Mouse (Mus musculus) lung, embryonic 14.5 days (tissue): ENCODE results near the gene Arid1a. TPM values are rescaled to one million over a fixed set of nuclear protein-coding genes. Genes with fewer than 3 reads are reported as not detected.
A peak's percentile ranks its signal among the peaks of the same experiment; 100 is the strongest.

Experiments used
- ATAC-seq: fragments of 200-750 bp; cut with Nextera tagmentation; 2 replicates; pipeline ENCODE4 v1.8.0; 2017; ENCODE audit warnings: mild to moderate bottlenecking, moderate TSS enrichment, moderate library complexity; ENCODE audit not compliant: insufficient read depth
- DNase-seq: peaks from one replicate; pipeline ENCODE4 v3.0.0-alpha.2; 2015
- H3K27ac ChIP-seq: fragments of 300-500 bp; sonication (generic); 2 replicates; pipeline ENCODE4 v1.5.1; 2014; ENCODE audit warnings: low read depth, mild to moderate bottlenecking, moderate library complexity
- H3K27me3 ChIP-seq: fragments of 300-500 bp; sonication (generic); 2 replicates; pipeline ENCODE4 v1.6.1; 2014; ENCODE audit warnings: low read length, control low read depth; ENCODE audit not compliant: insufficient read depth
- H3K36me3 ChIP-seq: fragments of 300-500 bp; sonication (generic); 2 replicates; pipeline ENCODE4 v1.6.1; 2014; ENCODE audit warnings: control low read depth; ENCODE audit not compliant: insufficient read depth
- H3K4me1 ChIP-seq: fragments of 300-500 bp; sonication (generic); 2 replicates; pipeline ENCODE4 v1.6.1; 2014; ENCODE audit warnings: antibody characterized with exemption, control low read depth; ENCODE audit not compliant: insufficient read depth
- H3K4me2 ChIP-seq: fragments of 300-500 bp; sonication (generic); 2 replicates; pipeline ENCODE4 v1.6.1; 2014; ENCODE audit warnings: mild to moderate bottlenecking
- H3K4me3 ChIP-seq: fragments of 300-500 bp; sonication (generic); 2 replicates; pipeline ENCODE4 v1.5.1; 2014; ENCODE audit warnings: low read depth, low read length
- H3K9ac ChIP-seq: fragments of 300-500 bp; sonication (generic); 2 replicates; pipeline ENCODE4 v1.6.1; 2014
- H3K9me3 ChIP-seq: fragments of 300-500 bp; sonication (generic); 2 replicates; pipeline ENCODE4 v1.6.1; 2016; ENCODE audit warnings: low read depth, low read length, control low read depth
- CTCF ChIP-seq: IDR thresholded peaks from 2 replicates; pipeline ENCODE4 v1.5.1; 2016; ENCODE audit warnings: antibody characterized with exemption, low read depth
- WGBS: fragments of 180-500 bp; shearing (Covaris S2); extraction: QIAGEN DNeasy Blood & Tissue Kit; methylation state at CpG from one replicate; pipeline ENCODE4 v1.1.7; 2014; 5-methylcytosine and 5-hydroxymethylcytosine counted together
- polyA plus RNA-seq: library from polyadenylated mRNA; unstranded; fragments of >200 nt; fragmentation: Nextera tagmentation; extraction: Ambion mirVana; gene quantifications from 2 replicates; pipeline ENCODE4 v1.2.1, GENCODE M21; 2014

The Arid1a gene
- polyA plus RNA-seq, 1 experiment from 2014 or later, result 44.7 TPM

GRCm38 (mm10) chr4:133729541-133730093 lies 27.0 kb downstream of the Arid1a start:
- Histone ChIP-seq H3K36me3 (peaks cover 25% of the 10 kb centered on the region; the same call in 1 of the 2 replicates), H3K9ac (peak overlapping the region; percentile 49), H3K4me1 (peaks cover 36% of the 10 kb centered on the region), H3K4me3 (peak overlapping the region; percentile 11; the same call in 1 of the 2 replicates), H3K27ac (peak overlapping the region; percentile 92), H3K27me3 (no peaks in the 10 kb centered on the region), H3K9me3 (no peaks in the 10 kb centered on the region), H3K4me2 (peak overlapping the region; percentile 56)
- 3% methylated on average over 16 of the region's 16 CpGs for WGBS
- DNase-seq, result peak; percentile 93
- peak; percentile 93 for ATAC-seq
- TF ChIP-seq CTCF, result no peak

DNA sequence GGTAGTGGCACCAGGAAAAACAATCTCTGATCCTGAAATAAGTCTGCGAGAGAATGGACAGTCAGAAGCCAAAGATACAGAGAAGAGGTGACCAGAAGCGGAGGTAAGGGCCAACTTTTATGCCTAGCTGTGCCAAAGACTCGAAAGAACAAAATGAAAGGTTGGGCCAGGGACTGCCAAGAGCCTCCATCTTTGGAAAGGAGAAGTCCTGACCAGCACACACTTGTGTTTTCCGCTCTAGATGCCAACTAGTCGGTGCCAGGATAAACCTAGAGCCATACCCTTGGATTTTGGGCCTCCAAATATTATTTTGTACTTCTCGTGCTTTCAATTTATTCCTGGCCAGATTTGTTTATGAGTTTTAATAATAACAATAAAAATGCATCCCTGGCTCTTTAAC lies 27.6 kb downstream of the Arid1a start:
- no peak for DNase-seq
- no peak overlapping the region for H3K9ac ChIP-seq
- no peak for ATAC-seq
- H3K4me3 ChIP-seq, result peak overlapping the region; percentile 11; the same call in 1 of the 2 replicates
- TF ChIP-seq CTCF, result no peak
- peaks cover 25% of the 10 kb centered on the region; the same call in 1 of the 2 replicates for H3K36me3 ChIP-seq
- no peaks in the 10 kb centered on the region for H3K9me3 ChIP-seq
- H3K4me2 ChIP-seq, result peak overlapping the region; percentile 56
- H3K27me3 ChIP-seq, result no peaks in the 10 kb centered on the region
- peaks cover 36% of the 10 kb centered on the region for H3K4me1 ChIP-seq
- peak overlapping the region; percentile 92; the same call in 1 of the 2 replicates for H3K27ac ChIP-seq
- WGBS, result 53% methylated on average over 6 of the region's 6 CpGs

DNA sequence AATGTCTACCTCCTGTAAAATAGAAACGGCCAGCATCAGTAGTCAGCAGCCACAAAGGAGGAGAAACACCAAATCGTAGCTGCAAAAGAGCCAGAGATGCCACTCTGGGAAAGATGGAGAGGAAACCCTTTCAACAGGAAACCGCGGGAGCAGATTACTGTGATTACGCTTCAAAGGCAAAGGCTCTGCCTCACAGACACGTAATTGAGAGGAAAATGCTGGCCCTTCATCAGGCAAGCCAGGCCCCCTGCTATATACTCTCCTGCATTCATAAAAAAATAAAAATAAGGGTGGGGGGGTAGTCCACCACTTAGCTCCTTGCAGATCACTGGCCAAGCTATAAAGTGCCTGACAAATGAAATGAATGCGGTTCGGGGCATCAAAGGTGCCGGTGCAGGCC lies 28.3 kb downstream of the Arid1a start:
- Histone ChIP-seq H3K27ac (peak overlapping the region; percentile 92; the same call in 1 of the 2 replicates), H3K4me2 (no peak overlapping the region)
- ATAC-seq, result no peak

DNA sequence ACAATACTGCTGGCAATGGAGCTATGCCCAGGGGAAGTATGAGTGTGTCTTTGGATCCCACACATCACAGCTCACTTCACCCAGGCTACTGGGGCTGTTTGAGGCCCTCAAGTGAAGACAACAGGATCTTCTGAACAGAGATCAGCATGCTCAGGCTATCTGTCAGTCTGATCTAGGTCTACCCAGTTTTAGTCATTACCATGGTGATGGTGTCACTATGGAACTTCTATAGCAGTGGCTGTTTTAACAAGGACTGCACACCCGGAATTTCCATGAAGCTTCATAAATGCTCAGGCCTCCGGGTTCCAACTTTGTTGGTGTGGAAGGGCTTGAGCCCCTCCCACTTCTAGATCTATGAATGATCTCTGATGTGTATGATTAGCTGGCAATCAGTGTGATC lies 30.9 kb downstream of the Arid1a start:
- DNase-seq, result no peak
- Histone ChIP-seq H3K9me3 (no peaks in the 10 kb centered on the region), H3K4me3 (no peak overlapping the region), H3K4me2 (no peak overlapping the region), H3K27me3 (no peaks in the 10 kb centered on the region), H3K27ac (no peak overlapping the region), H3K9ac (no peak overlapping the region), H3K4me1 (peaks cover 22% of the 10 kb centered on the region), H3K36me3 (peaks cover 45% of the 10 kb centered on the region)
- 72% methylated on average over 2 of the region's 2 CpGs for WGBS
- no peak for TF ChIP-seq CTCF
- no peak for ATAC-seq

More for the DNA sequence above, 28.3 kb downstream of the Arid1a start:
- TF ChIP-seq CTCF, result no peak
- Histone ChIP-seq H3K27me3 (no peaks in the 10 kb centered on the region), H3K4me3 (no peak overlapping the region), H3K9ac (no peak overlapping the region), H3K9me3 (no peaks in the 10 kb centered on the region), H3K4me1 (peaks cover 31% of the 10 kb centered on the region), H3K36me3 (peaks cover 31% of the 10 kb centered on the region; the same call in 1 of the 2 replicates)
- 33% methylated on average over 9 of the region's 9 CpGs for WGBS
- peak; percentile 30 for DNase-seq

- Histone ChIP-seq H3K9ac (no peak overlapping the region), H3K4me1 (no peaks in the 10 kb centered on the region), H3K27me3 (no peaks in the 10 kb centered on the region), H3K27ac (no peak overlapping the region), H3K9me3 (no peaks in the 10 kb centered on the region), H3K4me2 (no peak overlapping the region), H3K4me3 (no peak overlapping the region), H3K36me3 (peaks cover 91% of the 10 kb centered on the region)
- ATAC-seq (no peak), DNase-seq (no peak)
- no peak for TF ChIP-seq CTCF
- 84% methylated on average over 3 of the region's 3 CpGs for WGBS
These were observed 36.8 kb downstream of the Arid1a start for GRCm38 (mm10) chr4:133719791-133720190.

DNA sequence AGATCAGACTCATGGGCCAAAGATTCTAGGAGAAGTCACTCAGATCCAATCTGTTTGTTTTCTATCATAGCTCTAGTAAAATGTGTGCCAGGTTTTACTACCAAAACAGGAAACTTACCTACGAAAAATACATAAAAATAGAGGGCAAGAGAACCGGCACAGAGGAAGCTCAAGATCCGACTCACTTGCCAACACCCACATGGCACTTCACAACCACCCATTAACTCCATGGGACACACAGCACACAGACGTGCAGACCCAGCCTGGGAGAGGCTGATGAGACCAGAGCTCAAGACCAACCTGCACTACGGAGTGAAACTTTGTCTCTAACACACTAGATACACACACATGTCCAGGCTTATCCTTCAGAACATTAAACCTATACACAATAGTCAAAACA lies 43.8 kb downstream of the Arid1a start:
- Histone ChIP-seq H3K4me3 (no peak overlapping the region), H3K36me3 (peaks cover 85% of the 10 kb centered on the region), H3K9me3 (no peaks in the 10 kb centered on the region), H3K4me1 (0 out of 2 replicates have a peak, but pooled peaks cover 5% of the 10 kb centered on the region), H3K9ac (no peak overlapping the region), H3K27me3 (no peaks in the 10 kb centered on the region), H3K27ac (no peak overlapping the region), H3K4me2 (no peak overlapping the region)
- ATAC-seq (no peak), DNase-seq (no peak)
- WGBS, result 76% methylated on average over 5 of the region's 5 CpGs
- TF ChIP-seq CTCF, result no peak

DNA sequence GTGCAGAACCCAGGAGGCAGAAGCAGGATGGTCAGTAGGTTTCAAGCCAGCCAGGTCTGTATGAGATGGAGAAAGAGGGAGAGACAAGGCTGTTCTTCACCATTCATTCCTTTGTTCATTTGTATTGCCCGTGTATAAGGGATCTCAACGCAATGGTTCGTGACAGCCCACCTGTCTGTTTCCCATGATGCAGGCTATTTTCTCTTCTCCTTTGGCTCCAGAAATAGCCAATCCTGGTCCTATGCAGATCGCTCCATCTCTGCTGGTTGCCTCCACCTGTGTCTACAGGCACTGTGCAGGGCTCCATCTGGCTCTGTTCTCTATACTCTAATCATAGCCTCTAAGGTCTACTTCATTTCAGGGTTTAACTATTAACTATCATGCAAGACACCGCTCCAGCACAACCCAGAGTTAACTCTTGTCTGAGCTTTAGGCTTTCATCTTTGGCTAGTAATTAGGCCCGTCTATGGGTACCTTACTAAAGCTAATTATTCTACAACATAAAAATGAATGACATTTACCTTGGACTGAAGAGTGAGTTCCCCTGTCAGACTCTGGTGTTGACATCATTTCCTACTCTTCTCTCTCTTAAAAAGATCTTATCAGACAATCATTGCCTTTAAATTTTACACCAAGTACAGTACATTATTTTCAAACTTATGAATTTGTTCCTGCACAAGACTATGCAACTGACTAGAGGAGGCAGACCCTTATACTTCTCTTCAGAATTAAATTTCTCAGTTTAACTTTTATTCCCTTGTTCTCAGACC lies 45.1 kb downstream of the Arid1a start:
- no peak overlapping the region for H3K4me3 ChIP-seq
- 0 out of 2 replicates have a peak, but pooled peaks cover 11% of the 10 kb centered on the region for H3K4me1 ChIP-seq
- H3K4me2 ChIP-seq, result no peak overlapping the region
- H3K27me3 ChIP-seq, result no peaks in the 10 kb centered on the region
- no peaks in the 10 kb centered on the region for H3K9me3 ChIP-seq
- no peak overlapping the region for H3K9ac ChIP-seq
- H3K27ac ChIP-seq, result no peak overlapping the region
- H3K36me3 ChIP-seq, result peaks cover 82% of the 10 kb centered on the region
- no peak for TF ChIP-seq CTCF
- DNase-seq, result no peak
- ATAC-seq, result no peak
- WGBS, result 87% methylated on average over 6 of the region's 6 CpGs
